Mouse (Mus musculus) ovary, adult 18-20 months (tissue): ENCODE measurements around the gene Tk1.
"Not testable (repeated sequence)": the region's sequence is repeated elsewhere in the genome, so short reads cannot be mapped to it uniquely, and the experiment has no call there.

Source experiments
- DNase-seq: peaks from one replicate; pipeline ENCODE4 v3.0.0; 2022; ENCODE audit warnings: low spot score, mixed read lengths

Tk1 gene

GRCm38 (mm10) chr11:117821868-117822267, 4.0 kb downstream of the Tk1 start:
- DNase-seq: no peak

- DNase-seq: no peak
These were observed 5.7 kb downstream of the Tk1 start for GRCm38 (mm10) chr11:117820173-117820572.

GRCm38 (mm10) chr11:117819095-117819494, 6.8 kb downstream of the Tk1 start:
- DNase-seq: no peak

GRCm38 (mm10) chr11:117816389-117816996, 9.4 kb downstream of the Tk1 start:
- no peak for DNase-seq

GRCm38 (mm10) chr11:117815850-117816249, 10.0 kb downstream of the Tk1 start:
- DNase-seq: not testable (repeated sequence)

- DNase-seq: no peak
These were observed 11.1 kb downstream of the Tk1 start for GRCm38 (mm10) chr11:117814704-117815366.

- DNase-seq: no peak
These were observed 12.0 kb downstream of the Tk1 start for GRCm38 (mm10) chr11:117813867-117814266.

GRCm38 (mm10) chr11:117810401-117811046, 15.4 kb downstream of the Tk1 start:
- peak; percentile 80 for DNase-seq

- peak; percentile 49 for DNase-seq
These were observed 16.2 kb downstream of the Tk1 start, which contains the start of the genes Gm20708 and Syngr2 for GRCm38 (mm10) chr11:117809407-117810311. Gm20708 (plus strand) TSS chr11:117809668. Syngr2 (plus strand) TSS chr11:117809668.

GRCm38 (mm10) chr11:117806781-117807180, 19.1 kb downstream of the Tk1 start:
- DNase-seq: no peak

GRCm38 (mm10) chr11:117803166-117803688, 22.7 kb downstream of the Tk1 start:
- DNase-seq: no peak

- DNase-seq: no peak
These were observed 24.2 kb downstream of the Tk1 start for GRCm38 (mm10) chr11:117801650-117802049.

- DNase-seq: no peak
These were observed 25.9 kb downstream of the Tk1 start for GRCm38 (mm10) chr11:117800038-117800437.

GRCm38 (mm10) chr11:117799174-117799573, 26.7 kb downstream of the Tk1 start:
- DNase-seq: no peak

- no peak for DNase-seq
These were observed 27.7 kb downstream of the Tk1 start for GRCm38 (mm10) chr11:117798160-117798541.

GRCm38 (mm10) chr11:117797511-117798159, 28.3 kb downstream of the Tk1 start, which contains the start of gene 6030468B19Rik:
6030468B19Rik (plus strand) TSS chr11:117797660.
- no peak for DNase-seq

GRCm38 (mm10) chr11:117796954-117797353, 28.9 kb downstream of the Tk1 start:
- no peak for DNase-seq

GRCm38 (mm10) chr11:117794035-117794551, 31.8 kb downstream of the Tk1 start:
- DNase-seq: no peak

GRCm38 (mm10) chr11:117792281-117792888, 33.5 kb downstream of the Tk1 start:
- no peak for DNase-seq

- DNase-seq: no peak
These were observed 34.5 kb downstream of the Tk1 start for GRCm38 (mm10) chr11:117791441-117791761.
